31 mouse cellular contexts compared by ENCODE assay signal in the genomic region with DNA sequence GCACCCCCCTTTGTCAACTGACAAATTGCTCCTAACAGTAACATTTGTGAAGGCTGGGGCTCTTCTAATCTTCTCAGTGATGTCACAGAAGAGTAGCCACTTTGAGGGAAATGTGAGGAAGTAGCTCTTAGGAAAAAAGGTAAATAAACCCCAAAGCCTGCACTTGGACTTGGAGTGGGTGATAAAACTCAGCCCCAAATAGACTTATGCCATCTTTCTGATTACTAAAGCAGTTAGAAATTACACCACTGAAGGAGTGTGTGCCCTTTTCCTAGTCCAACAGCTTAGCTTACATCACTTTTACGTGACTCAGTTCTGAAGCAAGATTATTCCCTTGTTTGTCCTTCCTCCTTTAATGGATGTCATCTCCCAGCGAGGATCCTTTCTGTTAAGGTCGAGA. TPM values are rescaled to one million over a fixed set of nuclear protein-coding genes. Genes with fewer than 3 reads are reported as not detected.
"Had no signal": no experiment of that assay in that cellular context is flagged by ENCODE, and none has a peak within 500 bp of the region (broad histone marks: within the 10 kb centered on the region; RNA-seq: fewer than 3 reads in every experiment).

No protein-coding gene starts in this region.

- H3K9ac ChIP-seq: limb, embryonic 12.5 days; limb, embryonic 13.5 days; limb, embryonic 15.5 days; liver, embryonic 12.5 days; liver, embryonic 13.5 days; liver, embryonic 14.5 days; liver, embryonic 15.5 days; liver, postnatal 0 days; lung, embryonic 14.5 days; lung, embryonic 15.5 days; midbrain, embryonic 12.5 days; midbrain, embryonic 13.5 days; midbrain, embryonic 15.5 days; neural tube, embryonic 12.5 days had no signal

- H3K27ac ChIP-seq: limb, embryonic 10.5 days; limb, embryonic 12.5 days; limb, embryonic 13.5 days; limb, embryonic 15.5 days; liver, embryonic 12.5 days; liver, embryonic 13.5 days; liver, embryonic 14.5 days; liver, embryonic 15.5 days; lung, embryonic 15.5 days; macrophage; midbrain, embryonic 10.5 days; midbrain, embryonic 12.5 days; midbrain, embryonic 13.5 days; midbrain, embryonic 15.5 days; neural tube, embryonic 12.5 days had no signal

- DNase-seq: left cerebral cortex, postnatal 4 days; liver; liver, embryonic 13.5 days; liver, postnatal 0 days; lung, adult 2 months; lung, embryonic 14.5 days; lung, postnatal 10 days; lung, postnatal 14 days; lung, postnatal 36 days; lung, postnatal 4 days; midbrain, embryonic 14.5 days had no signal

- H3K4me2 ChIP-seq: limb, embryonic 12.5 days; limb, embryonic 13.5 days; limb, embryonic 15.5 days; liver, embryonic 11.5 days; liver, embryonic 12.5 days; liver, embryonic 13.5 days; liver, embryonic 15.5 days; lung, embryonic 14.5 days; lung, embryonic 15.5 days; midbrain, embryonic 11.5 days; midbrain, embryonic 12.5 days; midbrain, embryonic 13.5 days; midbrain, embryonic 15.5 days; neural tube, embryonic 12.5 days had no signal

- H3K36me3 ChIP-seq: limb, embryonic 10.5 days; limb, embryonic 12.5 days; limb, embryonic 13.5 days; limb, embryonic 15.5 days; liver, embryonic 12.5 days; liver, embryonic 13.5 days; liver, embryonic 15.5 days; lung, embryonic 15.5 days; midbrain, embryonic 10.5 days; midbrain, embryonic 12.5 days; midbrain, embryonic 13.5 days; midbrain, embryonic 15.5 days; neural tube, embryonic 12.5 days had no signal

- H3K4me1 ChIP-seq: liver, embryonic 12.5 days; liver, embryonic 13.5 days; liver, embryonic 15.5 days; megakaryocyte, embryonic 14.5 days; midbrain, embryonic 10.5 days; midbrain, embryonic 12.5 days; midbrain, embryonic 13.5 days; midbrain, embryonic 15.5 days; neural tube, embryonic 12.5 days had no signal

- H3K9me3 ChIP-seq: limb, embryonic 10.5 days; limb, embryonic 12.5 days; limb, embryonic 13.5 days; limb, embryonic 15.5 days; liver, embryonic 12.5 days; liver, embryonic 13.5 days; liver, embryonic 15.5 days; lung, embryonic 15.5 days; midbrain, embryonic 10.5 days; midbrain, embryonic 12.5 days; midbrain, embryonic 13.5 days; midbrain, embryonic 15.5 days; neural tube, embryonic 12.5 days had no signal

- H3K27me3 ChIP-seq: limb, embryonic 12.5 days; limb, embryonic 13.5 days; limb, embryonic 15.5 days; liver, embryonic 12.5 days; liver, embryonic 13.5 days; liver, embryonic 15.5 days; lung, embryonic 15.5 days; midbrain, embryonic 12.5 days; midbrain, embryonic 13.5 days; midbrain, embryonic 15.5 days; neural tube, embryonic 12.5 days had no signal

- H3K4me3 ChIP-seq: limb, embryonic 10.5 days; limb, embryonic 12.5 days; limb, embryonic 13.5 days; limb, embryonic 15.5 days; liver, embryonic 12.5 days; liver, embryonic 13.5 days; liver, embryonic 15.5 days; lung, embryonic 15.5 days; megakaryocyte, embryonic 14.5 days; midbrain, embryonic 10.5 days; midbrain, embryonic 12.5 days; midbrain, embryonic 13.5 days; midbrain, embryonic 15.5 days; myocyte; neural tube, embryonic 12.5 days had no signal

- ATAC-seq: liver, embryonic 12.5 days; liver, postnatal 0 days; midbrain, embryonic 13.5 days; midbrain, embryonic 15.5 days; midbrain, embryonic 16.5 days had no signal

RNA-seq across cellular contexts. Expression of a gene that starts 17.7 kb away (rescaled TPM):
- total RNA-seq: megakaryocyte-erythroid progenitor cell, adult 5-6 weeks had no signal
- polyA plus RNA-seq: macrophage had no signal
